Mouse (Mus musculus) spleen, adult 2 months (tissue): ENCODE measurements around the gene Cacna2d3.

Experiments
- CTCF ChIP-seq: fragments of 200-500 bp; IDR thresholded peaks from 2 replicates; pipeline ENCODE4 v1.5.1; 2011; ENCODE audit warnings: mild to moderate bottlenecking, inconsistent platforms; ENCODE audit not compliant: insufficient read depth, insufficient read length, insufficient replicate concordance; ENCODE audit errors: extremely low read depth
- POLR2A ChIP-seq: fragments of 200-500 bp; IDR thresholded peaks from 2 replicates; pipeline ENCODE4 v1.6.1; 2011; ENCODE audit warnings: low read depth, low read length, inconsistent platforms

DNA sequence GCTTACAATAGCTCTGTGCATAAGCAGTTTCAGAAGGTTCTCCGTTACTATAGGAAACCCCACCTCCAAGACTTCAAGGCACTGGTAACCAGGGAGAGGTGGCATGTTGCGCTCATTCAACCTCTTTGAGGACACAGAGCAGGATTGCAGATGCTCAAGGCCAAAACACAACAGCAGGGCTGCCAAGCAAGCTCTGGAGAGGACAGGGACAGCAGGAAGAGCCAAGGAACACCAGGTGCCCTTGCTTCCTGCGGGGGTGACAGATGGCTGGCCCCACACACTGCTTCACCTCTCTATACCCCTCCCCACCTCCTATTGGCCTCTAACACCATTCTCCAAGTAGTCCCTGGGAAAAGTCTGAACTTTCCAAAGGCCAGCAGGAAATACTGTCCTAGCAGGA, 9.0 kb downstream of the Cacna2d3 start:
- TF ChIP-seq CTCF (no peak), POLR2A (no peak)
